Mouse (Mus musculus): Measurements from ENCODE around the gene Clec3b. TPM values are rescaled to one million over a fixed set of nuclear protein-coding genes. Genes with fewer than 3 reads are reported as not detected.

The Clec3b gene
- polyA plus RNA-seq, 1 experiment from 2014 or later = 4.2 TPM

GRCm38 (mm10) chr9:123185546-123185945, 34.8 kb downstream of the Clec3b start:
- Histone ChIP-seq H3K9ac (replicated peaks) (no peak overlapping the region), H3K27me3 (replicated peaks) (no peaks in the 10 kb centered on the region), H3K4me1 (no peaks in the 10 kb centered on the region), H3K27ac (replicated peaks) (no peak overlapping the region), H3K4me3 (replicated peaks) (no peak overlapping the region), H3K4me2 (no peak overlapping the region), H3K9me3 (replicated peaks) (no peaks in the 10 kb centered on the region), H3K36me3 (no peaks in the 10 kb centered on the region)
- no peak for ATAC-seq (ENCODE audit: low FRiP score)
- WGBS = 51% methylated on average over 2 of the region's 2 CpGs

GRCm38 (mm10) chr9:123186151-123186550, 35.4 kb downstream of the Clec3b start:
- H3K9ac ChIP-seq (replicated peaks) = no peak overlapping the region
- no peak overlapping the region for H3K4me2 ChIP-seq
- H3K27ac ChIP-seq (replicated peaks) = no peak overlapping the region
- WGBS = 84% methylated on average over 5 of the region's 5 CpGs
- H3K9me3 ChIP-seq (replicated peaks) = no peaks in the 10 kb centered on the region
- H3K4me1 ChIP-seq = no peaks in the 10 kb centered on the region
- H3K27me3 ChIP-seq (replicated peaks) = no peaks in the 10 kb centered on the region
- H3K4me3 ChIP-seq (replicated peaks) = no peak overlapping the region
- ATAC-seq (ENCODE audit: low FRiP score) = no peak
- H3K36me3 ChIP-seq = no peaks in the 10 kb centered on the region

- no peak for ATAC-seq (ENCODE audit: low FRiP score)
- no peaks in the 10 kb centered on the region for H3K27me3 ChIP-seq (replicated peaks)
- WGBS = 93% methylated on average over 5 of the region's 5 CpGs
- no peak overlapping the region for H3K4me2 ChIP-seq
- H3K4me3 ChIP-seq (replicated peaks) = no peak overlapping the region
- no peaks in the 10 kb centered on the region for H3K4me1 ChIP-seq
- no peak overlapping the region for H3K9ac ChIP-seq (replicated peaks)
- H3K27ac ChIP-seq (replicated peaks) = no peak overlapping the region
- no peaks in the 10 kb centered on the region for H3K9me3 ChIP-seq (replicated peaks)
- no peaks in the 10 kb centered on the region for H3K36me3 ChIP-seq
Measured at GRCm38 (mm10) chr9:123187589-123187988, 36.8 kb downstream of the Clec3b start.

- no peaks in the 10 kb centered on the region for H3K36me3 ChIP-seq
- no peak overlapping the region for H3K4me3 ChIP-seq (replicated peaks)
- no peaks in the 10 kb centered on the region for H3K4me1 ChIP-seq
- H3K9ac ChIP-seq (replicated peaks) = no peak overlapping the region
- ATAC-seq (ENCODE audit: low FRiP score) = no peak
- 85% methylated on average over 2 of the region's 2 CpGs for WGBS
- H3K4me2 ChIP-seq = no peak overlapping the region
- no peak overlapping the region for H3K27ac ChIP-seq (replicated peaks)
- H3K27me3 ChIP-seq (replicated peaks) = no peaks in the 10 kb centered on the region
- no peaks in the 10 kb centered on the region for H3K9me3 ChIP-seq (replicated peaks)
Measured at GRCm38 (mm10) chr9:123188271-123188670, 37.5 kb downstream of the Clec3b start.

GRCm38 (mm10) chr9:123200116-123200515, 49.4 kb downstream of the Clec3b start:
- H3K27ac ChIP-seq (replicated peaks) = no peak overlapping the region
- H3K4me2 ChIP-seq = no peak overlapping the region
- H3K9me3 ChIP-seq (replicated peaks) = no peaks in the 10 kb centered on the region
- 81% methylated on average over 3 of the region's 3 CpGs for WGBS
- H3K36me3 ChIP-seq = no peaks in the 10 kb centered on the region
- H3K4me1 ChIP-seq = no peaks in the 10 kb centered on the region
- H3K27me3 ChIP-seq (replicated peaks) = no peaks in the 10 kb centered on the region
- H3K9ac ChIP-seq (replicated peaks) = no peak overlapping the region
- no peak overlapping the region for H3K4me3 ChIP-seq (replicated peaks)
- no peak for ATAC-seq (ENCODE audit: low FRiP score)

- Histone ChIP-seq H3K36me3 (no peaks in the 10 kb centered on the region), H3K27ac (replicated peaks) (no peak overlapping the region), H3K27me3 (replicated peaks) (no peaks in the 10 kb centered on the region), H3K9me3 (replicated peaks) (no peaks in the 10 kb centered on the region), H3K4me3 (replicated peaks) (no peak overlapping the region), H3K9ac (replicated peaks) (no peak overlapping the region), H3K4me1 (no peaks in the 10 kb centered on the region), H3K4me2 (no peak overlapping the region)
- 63% methylated on average over 2 of the region's 2 CpGs for WGBS
- ATAC-seq (ENCODE audit: low FRiP score) = no peak
Measured at GRCm38 (mm10) chr9:123206526-123206925, 55.8 kb downstream of the Clec3b start.

- Histone ChIP-seq H3K9me3 (replicated peaks) (no peaks in the 10 kb centered on the region), H3K4me1 (no peaks in the 10 kb centered on the region), H3K27me3 (replicated peaks) (no peaks in the 10 kb centered on the region), H3K27ac (replicated peaks) (no peak overlapping the region), H3K4me3 (replicated peaks) (no peak overlapping the region), H3K4me2 (no peak overlapping the region), H3K36me3 (no peaks in the 10 kb centered on the region), H3K9ac (replicated peaks) (no peak overlapping the region)
- ATAC-seq (ENCODE audit: low FRiP score) = no peak
- 91% methylated on average over 2 of the region's 2 CpGs for WGBS
Measured at GRCm38 (mm10) chr9:123206948-123207347, 56.2 kb downstream of the Clec3b start.

Other genes with a start within 250 kb of the Clec3b start
- gene Zfp105, start 227.9 kb upstream of the Clec3b start, polyA plus RNA-seq (2015; fragmentation: Nextera tagmentation; extraction: Ambion mirVana) = 15.4 and 16.6 TPM in 2 replicates
- gene 1110059G10Rik, start 199.9 kb upstream of the Clec3b start, polyA plus RNA-seq (2015; fragmentation: Nextera tagmentation; extraction: Ambion mirVana) = 25.5 and 28.7 TPM in 2 replicates
- 9.0 and 19.7 TPM in 2 replicates for gene Kif15, start 199.9 kb upstream of the Clec3b start, polyA plus RNA-seq (2015; fragmentation: Nextera tagmentation; extraction: Ambion mirVana)
- 28.0 and 28.5 TPM in 2 replicates for gene Tmem42, start 129.6 kb upstream of the Clec3b start, polyA plus RNA-seq (2015; fragmentation: Nextera tagmentation; extraction: Ambion mirVana)
- 0.59 and 0.66 TPM in 2 replicates for gene Tgm4, start 116.2 kb upstream of the Clec3b start, polyA plus RNA-seq (2015; fragmentation: Nextera tagmentation; extraction: Ambion mirVana)
- gene Zdhhc3, start 37.7 kb upstream of the Clec3b start, polyA plus RNA-seq (2015; fragmentation: Nextera tagmentation; extraction: Ambion mirVana) = 81.3 and 84.7 TPM in 2 replicates
- gene Exosc7, start 37.7 kb upstream of the Clec3b start, polyA plus RNA-seq (2015; fragmentation: Nextera tagmentation; extraction: Ambion mirVana) = 77.1 and 94.0 TPM in 2 replicates
- 0.19 and 2.5 TPM in 2 replicates for gene Cdcp1, start 65.1 kb downstream of the Clec3b start, polyA plus RNA-seq (2015; fragmentation: Nextera tagmentation; extraction: Ambion mirVana)
- gene Tmem158, start 109.8 kb downstream of the Clec3b start, polyA plus RNA-seq (2015; fragmentation: Nextera tagmentation; extraction: Ambion mirVana) = 39.1 and 49.7 TPM in 2 replicates
- 682 and 683 TPM in 2 replicates for gene Lars2, start 216.0 kb downstream of the Clec3b start, polyA plus RNA-seq (2015; fragmentation: Nextera tagmentation; extraction: Ambion mirVana)

Measured in neural tube, embryonic 15.5 days (tissue).